Comparison of ENCODE assay signal across 21 mouse cellular contexts in genomic region chr10:66177318-66177717, GRCm38 (mm10).
A peak's percentile ranks its signal among the peaks of the same experiment; 100 is the strongest.
DNase-seq lines count a peak whose midpoint lies in the region; ATAC-seq and TF ChIP-seq lines count a peak whose summit lies in the region.
"Had no signal": no experiment of that assay in that cellular context is flagged by ENCODE, and none has a peak within 500 bp of the region (broad histone marks: within the 10 kb centered on the region; RNA-seq: fewer than 3 reads in every experiment).

No protein-coding gene starts in this region.

- no peaks in the 10 kb centered on the region for H3K9me3 ChIP-seq in hindbrain, embryonic 14.5 days (ENCODE audit: control insufficient read depth, low read length)
- H3K9me3 ChIP-seq in hindbrain, embryonic 10.5 days, result no peaks in the 10 kb centered on the region
- no peaks in the 10 kb centered on the region for H3K9me3 ChIP-seq in forebrain, embryonic 15.5 days
- H3K9me3 ChIP-seq in limb, embryonic 12.5 days, result no peaks in the 10 kb centered on the region
- no peaks in the 10 kb centered on the region for H3K9me3 ChIP-seq in midbrain, postnatal 0 days (ENCODE audit: low read length)
- no peaks in the 10 kb centered on the region for H3K9me3 ChIP-seq in kidney, embryonic 15.5 days (replicated peaks)
- H3K9me3 ChIP-seq: neural tube, embryonic 13.5 days had no signal

- no peak overlapping the region for H3K27ac ChIP-seq in hindbrain, embryonic 14.5 days
- no peak overlapping the region for H3K27ac ChIP-seq in hindbrain, embryonic 10.5 days
- no peak overlapping the region for H3K27ac ChIP-seq in forebrain, embryonic 15.5 days (replicated peaks)
- no peak overlapping the region for H3K27ac ChIP-seq in limb, embryonic 12.5 days
- no peak overlapping the region for H3K27ac ChIP-seq in midbrain, postnatal 0 days (ENCODE audit: low read depth, low read length)
- no peak overlapping the region for H3K27ac ChIP-seq in kidney, embryonic 15.5 days
- H3K27ac ChIP-seq: macrophage; neural tube, embryonic 13.5 days had no signal

- 0 out of 2 replicates have a peak, but pooled peaks have one; percentile 43 for ATAC-seq in hindbrain, embryonic 14.5 days (ENCODE audit: low FRiP score)
- ATAC-seq in forebrain, embryonic 15.5 days (replicated peaks), result peak; percentile 82
- ATAC-seq in limb, embryonic 12.5 days (ENCODE audit: insufficient number of reproducible peaks, insufficient read depth, low FRiP score, low TSS enrichment, low read depth), result peak; percentile 85
- ATAC-seq in midbrain, postnatal 0 days (ENCODE audit: low FRiP score), result no peak
- ATAC-seq in kidney, embryonic 15.5 days (replicated peaks; ENCODE audit: low FRiP score), result no peak
- ATAC-seq: inflammation-experienced regulatory T-cells, adult 6 months had no signal

- no peak for TF ChIP-seq CTCF in midbrain, postnatal 0 days (IDR thresholded peaks at IDR 0.05)

- no peak for DNase-seq in hindbrain, embryonic 14.5 days (ENCODE audit: low spot score)
- no peak for DNase-seq in hindbrain, embryonic 10.5 days (ENCODE audit: low spot score)
- DNase-seq in midbrain, postnatal 0 days (ENCODE audit: low spot score), result peak; percentile 8
- DNase-seq in cerebellum, postnatal 25 days, result no peak
- no peak for DNase-seq in right cerebral cortex, postnatal 14 days
- DNase-seq: adrenal gland, adult 2 months; cerebellum, adult 11 months; cerebellum, postnatal 36 days; gastrocnemius, postnatal 25 days; heart, postnatal 10 days; kidney, adult 8-10 months; kidney, postnatal 36 days; lung, embryonic 14.5 days; thymus, postnatal 4 days had no signal

- no peaks in the 10 kb centered on the region for H3K36me3 ChIP-seq in hindbrain, embryonic 14.5 days (replicated peaks; ENCODE audit: control insufficient read depth, insufficient read depth)
- H3K36me3 ChIP-seq in hindbrain, embryonic 10.5 days, result no peaks in the 10 kb centered on the region
- H3K36me3 ChIP-seq in forebrain, embryonic 15.5 days, result no peaks in the 10 kb centered on the region
- H3K36me3 ChIP-seq in limb, embryonic 12.5 days, result no peaks in the 10 kb centered on the region
- no peaks in the 10 kb centered on the region for H3K36me3 ChIP-seq in midbrain, postnatal 0 days (ENCODE audit: insufficient read depth, low read length)
- H3K36me3 ChIP-seq in kidney, embryonic 15.5 days, result no peaks in the 10 kb centered on the region
- H3K36me3 ChIP-seq: neural tube, embryonic 13.5 days had no signal

- H3K4me1 ChIP-seq in hindbrain, embryonic 14.5 days (replicated peaks; ENCODE audit: control insufficient read depth, insufficient read depth, low read length), result no peaks in the 10 kb centered on the region
- H3K4me1 ChIP-seq in hindbrain, embryonic 10.5 days (replicated peaks), result no peaks in the 10 kb centered on the region
- H3K4me1 ChIP-seq in forebrain, embryonic 15.5 days, result no peaks in the 10 kb centered on the region; the same call in 1 of the 2 replicates
- peaks cover 4% of the 10 kb centered on the region; the same call in 1 of the 2 replicates for H3K4me1 ChIP-seq in limb, embryonic 12.5 days (replicated peaks)
- no peaks in the 10 kb centered on the region for H3K4me1 ChIP-seq in midbrain, postnatal 0 days (ENCODE audit: insufficient read depth, low read length)
- no peaks in the 10 kb centered on the region for H3K4me1 ChIP-seq in kidney, embryonic 15.5 days
- H3K4me1 ChIP-seq: neural tube, embryonic 13.5 days had no signal

- no peaks in the 10 kb centered on the region for H3K27me3 ChIP-seq in hindbrain, embryonic 14.5 days (ENCODE audit: control insufficient read depth, insufficient read depth, low read length)
- H3K27me3 ChIP-seq in hindbrain, embryonic 10.5 days (ENCODE audit: insufficient read depth, poor library complexity, severe bottlenecking), result no peaks in the 10 kb centered on the region
- no peaks in the 10 kb centered on the region for H3K27me3 ChIP-seq in forebrain, embryonic 15.5 days
- H3K27me3 ChIP-seq in limb, embryonic 12.5 days, result peaks cover 6% of the 10 kb centered on the region; the same call in 1 of the 2 replicates
- H3K27me3 ChIP-seq in midbrain, postnatal 0 days (ENCODE audit: insufficient read depth, low read length), result no peaks in the 10 kb centered on the region
- no peaks in the 10 kb centered on the region for H3K27me3 ChIP-seq in kidney, embryonic 15.5 days
- H3K27me3 ChIP-seq: neural tube, embryonic 13.5 days had no signal

- 31% methylated on average over 3 of the region's 3 CpGs for WGBS in hindbrain, embryonic 14.5 days
- 72% methylated on average over 3 of the region's 3 CpGs for WGBS in hindbrain, embryonic 10.5 days
- WGBS in forebrain, embryonic 15.5 days, result 23% methylated on average over 3 of the region's 3 CpGs
- 10% methylated on average over 3 of the region's 3 CpGs for WGBS in limb, embryonic 12.5 days
- WGBS in midbrain, postnatal 0 days, result 39% methylated on average over 3 of the region's 3 CpGs
- WGBS in kidney, embryonic 15.5 days, result 29% methylated on average over 3 of the region's 3 CpGs

- no peak overlapping the region for H3K9ac ChIP-seq in hindbrain, embryonic 14.5 days
- H3K9ac ChIP-seq in forebrain, embryonic 15.5 days (replicated peaks), result no peak overlapping the region
- H3K9ac ChIP-seq in limb, embryonic 12.5 days (replicated peaks), result no peak overlapping the region
- H3K9ac ChIP-seq in midbrain, postnatal 0 days (replicated peaks; ENCODE audit: low read length, poor library complexity, severe bottlenecking), result no peak overlapping the region
- no peak overlapping the region for H3K9ac ChIP-seq in kidney, embryonic 15.5 days
- H3K9ac ChIP-seq: lung, embryonic 14.5 days; neural tube, embryonic 13.5 days had no signal

- H3K4me3 ChIP-seq in hindbrain, embryonic 14.5 days (replicated peaks; ENCODE audit: low read length), result no peak overlapping the region
- no peak overlapping the region for H3K4me3 ChIP-seq in hindbrain, embryonic 10.5 days
- H3K4me3 ChIP-seq in forebrain, embryonic 15.5 days, result no peak overlapping the region
- H3K4me3 ChIP-seq in limb, embryonic 12.5 days (replicated peaks), result no peak overlapping the region
- H3K4me3 ChIP-seq in midbrain, postnatal 0 days (ENCODE audit: low read depth, low read length), result no peak overlapping the region
- no peak overlapping the region for H3K4me3 ChIP-seq in kidney, embryonic 15.5 days (replicated peaks)
- H3K4me3 ChIP-seq: neural tube, embryonic 13.5 days had no signal

- no peak overlapping the region for H3K4me2 ChIP-seq in hindbrain, embryonic 14.5 days (replicated peaks)
- no peak overlapping the region for H3K4me2 ChIP-seq in forebrain, embryonic 15.5 days (replicated peaks)
- H3K4me2 ChIP-seq in limb, embryonic 12.5 days, result no peak overlapping the region
- no peak overlapping the region for H3K4me2 ChIP-seq in midbrain, postnatal 0 days (ENCODE audit: low read depth, low read length, poor library complexity, severe bottlenecking)
- no peak overlapping the region for H3K4me2 ChIP-seq in kidney, embryonic 15.5 days
- H3K4me2 ChIP-seq: liver, embryonic 11.5 days; lung, embryonic 14.5 days; neural tube, embryonic 13.5 days had no signal

Comparison
In these comparisons a context has a peak if more than half of its experiments do, and no peak if none do; other contexts are left out.
1. ATAC-seq: peak in hindbrain, embryonic 14.5 days (single experiment), forebrain, embryonic 15.5 days (single experiment) and limb, embryonic 12.5 days (single experiment); none in midbrain, postnatal 0 days (single experiment) and kidney, embryonic 15.5 days (single experiment).